Mouse (Mus musculus) midbrain, postnatal 0 days (tissue): ENCODE results near the gene Pitpnm3. TPM values are rescaled to one million over a fixed set of nuclear protein-coding genes. Genes with fewer than 3 reads are reported as not detected.

Experiments used
- ATAC-seq: fragments of 200-750 bp; cut with Nextera tagmentation; 2 replicates; pipeline ENCODE4 v1.8.0; 2017; ENCODE audit warnings: moderate number of reproducible peaks, mild to moderate bottlenecking, moderate TSS enrichment, moderate library complexity; ENCODE audit not compliant: low FRiP score
- DNase-seq: peaks from one replicate; pipeline ENCODE4 v3.0.0-alpha.2; 2015; ENCODE audit warnings: low spot score
- H3K27ac ChIP-seq: fragments of 300-500 bp; sonication (generic); 2 replicates; pipeline ENCODE4 v1.5.1; 2014; ENCODE audit warnings: low read depth, mild to moderate bottlenecking, low read length, mixed read lengths
- H3K27me3 ChIP-seq: fragments of 300-500 bp; sonication (generic); 2 replicates; pipeline ENCODE4 v1.6.1; 2014; ENCODE audit warnings: low read length, control low read depth, mixed read lengths; ENCODE audit not compliant: insufficient read depth
- H3K36me3 ChIP-seq: fragments of 300-500 bp; sonication (generic); 2 replicates; pipeline ENCODE4 v1.6.1; 2014; ENCODE audit warnings: low read length, control low read depth, mixed read lengths; ENCODE audit not compliant: insufficient read depth
- H3K4me1 ChIP-seq: fragments of 300-500 bp; sonication (generic); 2 replicates; pipeline ENCODE4 v1.6.1; 2014; ENCODE audit warnings: mild to moderate bottlenecking, control low read depth, antibody characterized with exemption, low read length, mixed read lengths; ENCODE audit not compliant: insufficient read depth
- H3K4me2 ChIP-seq: fragments of 300-500 bp; sonication (generic); 2 replicates; pipeline ENCODE4 v1.6.1; 2014; ENCODE audit warnings: low read depth, mild to moderate bottlenecking, low read length, mixed read lengths; ENCODE audit not compliant: poor library complexity, severe bottlenecking
- H3K4me3 ChIP-seq: fragments of 300-500 bp; sonication (generic); 2 replicates; pipeline ENCODE4 v1.5.1; 2014; ENCODE audit warnings: low read depth, mild to moderate bottlenecking, low read length, moderate library complexity
- H3K9ac ChIP-seq: fragments of 300-500 bp; sonication (generic); replicated peaks from 2 replicates; pipeline ENCODE4 v1.6.1; 2014; ENCODE audit warnings: mild to moderate bottlenecking, low read length, moderate library complexity, mixed read lengths; ENCODE audit not compliant: poor library complexity, severe bottlenecking
- H3K9me3 ChIP-seq: fragments of 300-500 bp; sonication (generic); 2 replicates; pipeline ENCODE4 v1.6.1; 2016; ENCODE audit warnings: low read length, control low read depth
- CTCF ChIP-seq: IDR thresholded peaks from 2 replicates; pipeline ENCODE4 v1.5.1; 2016; ENCODE audit warnings: antibody characterized with exemption, mild to moderate bottlenecking
- WGBS: fragments of 180-500 bp; shearing (Covaris S2); extraction: QIAGEN DNeasy Blood & Tissue Kit; methylation state at CpG from one replicate; pipeline ENCODE4 v1.1.7; 2014; 5-methylcytosine and 5-hydroxymethylcytosine counted together
- polyA plus RNA-seq: library from polyadenylated mRNA; unstranded; fragments of >200 nt; fragmentation: Nextera tagmentation; extraction: Ambion mirVana; gene quantifications from 2 replicates; pipeline ENCODE4 v1.2.1, GENCODE M21; 2015
- total RNA-seq: library from RNA; depleted of rRNA; stranded (reverse); fragments of >200 nt; gene quantifications from 2 replicates; pipeline ENCODE4 v1.2.3, GENCODE M21; 2014

Gene Pitpnm3
- total and polyA plus RNA-seq, 2 experiments from 2014 or later, result 7.9 to 33.0 TPM

GRCm38 (mm10) chr11:72070733-72071132 lies 64.8 kb downstream of the Pitpnm3 start:
- Histone ChIP-seq H3K4me3 (no peak overlapping the region), H3K4me1 (no peaks in the 10 kb centered on the region), H3K9me3 (no peaks in the 10 kb centered on the region), H3K27ac (no peak overlapping the region), H3K9ac (no peak overlapping the region), H3K36me3 (peaks cover 9% of the 10 kb centered on the region), H3K27me3 (no peaks in the 10 kb centered on the region), H3K4me2 (no peak overlapping the region)
- no peak for ATAC-seq
- whole genome bisulfite sequencing, result 90% methylated on average over 9 of the region's 9 CpGs
- no peak for DNase-seq
- no peak for TF ChIP-seq CTCF

- TF ChIP-seq CTCF, result no peak
- Histone ChIP-seq H3K9me3 (peaks cover 14% of the 10 kb centered on the region), H3K9ac (no peak overlapping the region; the same call in 1 of the 2 replicates), H3K36me3 (peaks cover 10% of the 10 kb centered on the region), H3K4me3 (no peak overlapping the region), H3K27ac (no peak overlapping the region), H3K4me1 (no peaks in the 10 kb centered on the region), H3K27me3 (no peaks in the 10 kb centered on the region), H3K4me2 (no peak overlapping the region)
- 45% methylated on average over 7 of the region's 7 CpGs for WGBS
- peak; percentile 85 for DNase-seq
- ATAC-seq, result no peak
Observed at GRCm38 (mm10) chr11:72068026-72068425, 67.6 kb downstream of the Pitpnm3 start.

GRCm38 (mm10) chr11:72067326-72067725 lies 68.3 kb downstream of the Pitpnm3 start:
- Histone ChIP-seq H3K36me3 (peaks cover 10% of the 10 kb centered on the region), H3K4me2 (no peak overlapping the region), H3K4me1 (no peaks in the 10 kb centered on the region), H3K9ac (0 out of 2 replicates have a peak overlapping the region, but pooled peaks have one; percentile 29), H3K27ac (no peak overlapping the region), H3K27me3 (no peaks in the 10 kb centered on the region), H3K4me3 (no peak overlapping the region), H3K9me3 (peaks cover 14% of the 10 kb centered on the region)
- ATAC-seq (no peak), DNase-seq (peak; percentile 54)
- no peak for TF ChIP-seq CTCF
- WGBS, result 81% methylated on average over 5 of the region's 5 CpGs

GRCm38 (mm10) chr11:72066330-72066729 lies 69.2 kb downstream of the Pitpnm3 start:
- Histone ChIP-seq H3K27ac (no peak overlapping the region), H3K9ac (no peak overlapping the region), H3K4me1 (no peaks in the 10 kb centered on the region), H3K36me3 (peaks cover 10% of the 10 kb centered on the region), H3K27me3 (no peaks in the 10 kb centered on the region), H3K4me2 (no peak overlapping the region), H3K9me3 (peaks cover 14% of the 10 kb centered on the region), H3K4me3 (no peak overlapping the region)
- ATAC-seq (no peak), DNase-seq (no peak)
- peak; percentile 60 for TF ChIP-seq CTCF
- WGBS, result 34% methylated on average over 6 of the region's 6 CpGs

- ATAC-seq, result no peak
- Histone ChIP-seq H3K4me1 (no peaks in the 10 kb centered on the region), H3K27ac (no peak overlapping the region), H3K27me3 (no peaks in the 10 kb centered on the region), H3K4me2 (no peak overlapping the region), H3K36me3 (peaks cover 10% of the 10 kb centered on the region), H3K4me3 (no peak overlapping the region), H3K9ac (no peak overlapping the region), H3K9me3 (peaks cover 14% of the 10 kb centered on the region)
- WGBS, result 78% methylated on average over 8 of the region's 8 CpGs
- peak; percentile 85 for DNase-seq
- no peak for TF ChIP-seq CTCF
Observed at GRCm38 (mm10) chr11:72065103-72065502, 70.5 kb downstream of the Pitpnm3 start.

- Histone ChIP-seq H3K27ac (no peak overlapping the region), H3K36me3 (peaks cover 10% of the 10 kb centered on the region), H3K9me3 (peaks cover 14% of the 10 kb centered on the region), H3K4me3 (no peak overlapping the region), H3K4me2 (no peak overlapping the region), H3K4me1 (no peaks in the 10 kb centered on the region), H3K27me3 (no peaks in the 10 kb centered on the region), H3K9ac (no peak overlapping the region)
- DNase-seq, result no peak
- ATAC-seq, result no peak
- TF ChIP-seq CTCF, result no peak
- 85% methylated on average over 6 of the region's 6 CpGs for WGBS
Observed at GRCm38 (mm10) chr11:72064414-72064813, 71.2 kb downstream of the Pitpnm3 start.
